Mouse (Mus musculus) kidney, adult 2 months (tissue): ENCODE data around the gene Itga3.

ENCODE experiments used
- CTCF ChIP-seq: fragments of 200-500 bp; conservative IDR thresholded peaks from 2 replicates; pipeline ENCODE4 v1.5.1; 2011; ENCODE audit warnings: low read depth, mild to moderate bottlenecking, control low read depth, low read length, moderate library complexity, mixed read lengths; ENCODE audit not compliant: insufficient read depth, insufficient read length
- POLR2A ChIP-seq: fragments of 200-500 bp; IDR thresholded peaks from one replicate; pipeline ENCODE4 v1.6.1; 2011; ENCODE audit warnings: low read depth, low read length, control low read depth

- TF ChIP-seq CTCF (no peak), POLR2A (no peak)
Observed at GRCm38 (mm10) chr11:95095596-95095995, 19.0 kb upstream of the Itga3 start.
